Mouse (Mus musculus) neural tube, embryonic 12.5 days (tissue): ENCODE measurements around the gene Lancl1. TPM values are rescaled to one million over a fixed set of nuclear protein-coding genes. Genes with fewer than 3 reads are reported as not detected.

Experiments
- ATAC-seq: fragments of 200-750 bp; cut with Nextera tagmentation; 2 replicates; pipeline ENCODE4 v1.8.0; 2017; ENCODE audit warnings: low read depth, mild to moderate bottlenecking, moderate TSS enrichment, moderate library complexity; ENCODE audit not compliant: low FRiP score
- H3K27ac ChIP-seq: fragments of 300-500 bp; sonication (generic); 2 replicates; pipeline ENCODE4 v1.5.1; 2016
- H3K27me3 ChIP-seq: fragments of 300-500 bp; sonication (generic); replicated peaks from 2 replicates; pipeline ENCODE4 v1.6.1; 2016; ENCODE audit warnings: mild to moderate bottlenecking
- H3K36me3 ChIP-seq: fragments of 300-500 bp; sonication (generic); 2 replicates; pipeline ENCODE4 v1.6.1; 2016; ENCODE audit warnings: mild to moderate bottlenecking
- H3K4me1 ChIP-seq: fragments of 300-500 bp; sonication (generic); 2 replicates; pipeline ENCODE4 v1.6.1; 2016
- H3K4me2 ChIP-seq: fragments of 300-500 bp; sonication (generic); replicated peaks from 2 replicates; pipeline ENCODE4 v1.6.1; 2016; ENCODE audit warnings: mild to moderate bottlenecking
- H3K4me3 ChIP-seq: fragments of 300-500 bp; sonication (generic); 2 replicates; pipeline ENCODE4 v1.5.1; 2016
- H3K9ac ChIP-seq: fragments of 300-500 bp; sonication (generic); 2 replicates; pipeline ENCODE4 v1.6.1; 2016; ENCODE audit warnings: mild to moderate bottlenecking
- H3K9me3 ChIP-seq: fragments of 300-500 bp; sonication (generic); 2 replicates; pipeline ENCODE4 v1.6.1; 2016; ENCODE audit warnings: mild to moderate bottlenecking
- WGBS: fragments of 180-500 bp; shearing (Covaris S2); methylation state at CpG from one replicate; pipeline ENCODE4 v1.1.7; 2016; 5-methylcytosine and 5-hydroxymethylcytosine counted together
- polyA plus RNA-seq: library from polyadenylated mRNA; unstranded; fragments of >200 nt; fragmentation: Nextera tagmentation; extraction: Ambion mirVana; gene quantifications from 2 replicates; pipeline ENCODE4 v1.2.1, GENCODE M21; 2016

Gene Lancl1
- polyA plus RNA-seq, result 126 and 127 TPM in 2 replicates

DNA sequence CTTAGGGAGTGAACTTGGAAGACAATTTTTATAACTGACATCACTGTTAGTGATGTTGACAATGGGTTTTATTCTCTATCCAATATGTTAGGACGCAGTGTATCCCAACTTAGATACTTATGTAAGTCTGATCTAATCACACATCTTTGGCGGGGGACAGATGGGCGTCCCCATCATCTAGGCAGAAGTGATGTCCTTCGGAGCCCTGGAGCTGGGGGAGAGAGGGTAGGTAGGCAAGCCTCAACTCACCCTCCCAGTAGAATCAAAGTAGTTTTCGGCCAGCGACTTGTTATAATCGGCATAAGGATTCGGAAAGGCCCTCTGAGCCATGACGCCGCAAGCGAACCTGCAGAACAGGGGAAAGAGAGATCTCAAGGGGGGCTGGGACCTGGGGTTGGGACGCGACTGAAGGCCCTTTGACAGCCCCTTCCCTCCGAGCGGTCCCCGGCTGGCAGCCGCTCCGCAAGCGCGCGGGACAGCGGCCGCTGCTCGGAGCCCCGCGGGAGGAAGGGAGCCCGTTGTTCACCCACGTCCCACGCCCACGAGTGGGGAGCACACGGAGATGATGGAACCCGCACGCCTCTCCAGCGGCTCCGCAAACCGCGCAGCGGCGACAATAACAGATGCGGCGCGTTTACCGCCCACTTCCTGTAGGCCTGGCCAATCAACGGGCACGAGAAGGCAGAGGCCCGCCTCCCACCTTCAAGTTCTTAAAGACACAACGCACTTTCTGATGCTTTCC, at the start of gene Lancl1:
TSS of gene Lancl1 (minus strand) at position 627 of the 742 bp plus-strand sequence.
- H3K27ac ChIP-seq, result no peak within 1 kb of the TSS
- peak within 1 kb of the TSS; percentile 71 for H3K9ac ChIP-seq
- H3K4me1 ChIP-seq, result peaks cover 9% of the 10 kb centered on the region
- peak within 1 kb of the TSS; percentile 68 for H3K4me3 ChIP-seq
- no peaks in the 10 kb centered on the region for H3K27me3 ChIP-seq
- peak; percentile 97 for ATAC-seq
- WGBS, result under 1% methylated on average over 43 of the region's 47 CpGs
- peaks cover 24% of the 10 kb centered on the region for H3K36me3 ChIP-seq
- no peaks in the 10 kb centered on the region for H3K9me3 ChIP-seq
- peak within 1 kb of the TSS; percentile 72 for H3K4me2 ChIP-seq

GRCm38 (mm10) chr1:67079146-67079545, 40.5 kb upstream of the Lancl1 start:
- WGBS, result 87% methylated on average over 7 of the region's 7 CpGs
- Histone ChIP-seq H3K36me3 (no peaks in the 10 kb centered on the region), H3K27ac (no peak overlapping the region), H3K9me3 (no peaks in the 10 kb centered on the region), H3K27me3 (no peaks in the 10 kb centered on the region), H3K4me2 (no peak overlapping the region), H3K9ac (no peak overlapping the region), H3K4me1 (no peaks in the 10 kb centered on the region), H3K4me3 (no peak overlapping the region)
- no peak for ATAC-seq

- Histone ChIP-seq H3K9ac (no peak overlapping the region), H3K4me2 (no peak overlapping the region), H3K4me1 (no peaks in the 10 kb centered on the region), H3K36me3 (no peaks in the 10 kb centered on the region), H3K27me3 (no peaks in the 10 kb centered on the region), H3K9me3 (no peaks in the 10 kb centered on the region), H3K4me3 (no peak overlapping the region), H3K27ac (no peak overlapping the region)
- no peak for ATAC-seq
- 91% methylated on average over 2 of the region's 2 CpGs for WGBS
These were observed 40.0 kb upstream of the Lancl1 start for GRCm38 (mm10) chr1:67078666-67079065.

- 85% methylated on average over 2 of the region's 2 CpGs for WGBS
These were observed 39.1 kb upstream of the Lancl1 start for GRCm38 (mm10) chr1:67077739-67078138.

GRCm38 (mm10) chr1:67067561-67067960, 28.9 kb upstream of the Lancl1 start:
- H3K4me3 ChIP-seq, result no peak overlapping the region

More at GRCm38 (mm10) chr1:67077739-67078138, 39.1 kb upstream of the Lancl1 start:
- H3K9ac ChIP-seq, result no peak overlapping the region
- no peak overlapping the region for H3K27ac ChIP-seq
- H3K4me2 ChIP-seq, result no peak overlapping the region
- no peaks in the 10 kb centered on the region for H3K27me3 ChIP-seq
- ATAC-seq, result no peak
- H3K4me3 ChIP-seq, result no peak overlapping the region
- no peaks in the 10 kb centered on the region for H3K9me3 ChIP-seq
- H3K4me1 ChIP-seq, result no peaks in the 10 kb centered on the region
- H3K36me3 ChIP-seq, result no peaks in the 10 kb centered on the region

DNA sequence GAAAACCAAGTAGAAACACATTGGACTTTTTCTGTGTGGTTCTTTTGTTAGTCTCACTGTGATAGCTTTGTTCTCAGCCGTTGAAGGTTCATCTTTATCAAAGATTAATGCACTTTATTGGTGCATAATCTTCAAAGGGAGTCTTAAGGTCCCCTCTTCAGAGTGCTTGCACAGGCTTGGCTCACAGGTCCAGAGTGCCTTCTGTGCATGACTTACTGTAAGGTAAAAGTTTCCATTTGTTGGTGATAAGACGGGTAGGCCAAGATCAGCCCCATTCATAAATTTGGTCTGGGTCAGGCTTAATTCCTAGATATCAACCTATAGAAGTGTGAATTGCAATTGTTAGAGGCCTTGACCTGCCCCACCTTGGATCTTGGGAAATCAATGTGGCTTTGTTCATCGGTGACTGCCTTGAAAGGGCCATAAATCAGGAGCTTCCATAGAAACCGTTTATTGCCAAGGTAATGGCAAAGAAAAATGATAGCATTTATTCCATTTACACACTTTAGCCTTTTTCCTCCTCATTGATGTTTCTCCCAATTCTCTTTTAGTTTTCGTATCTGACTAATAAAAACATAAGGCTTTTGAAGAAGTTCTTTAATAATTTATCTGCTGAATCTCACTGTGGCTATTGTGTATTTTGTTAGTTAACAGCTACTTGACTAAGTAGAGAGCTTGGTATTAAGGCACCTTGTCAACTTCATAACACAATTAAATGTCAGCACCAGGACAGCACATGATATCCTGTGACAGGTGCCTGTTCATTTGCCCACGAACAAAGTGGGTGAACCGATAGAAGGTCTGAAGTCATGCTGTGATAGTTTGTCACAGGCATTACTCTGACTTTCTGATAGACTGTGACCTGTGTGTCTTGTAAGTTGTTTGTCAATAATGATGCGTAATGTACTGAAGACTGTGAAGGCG, 26.9 kb upstream of the Lancl1 start:
- no peaks in the 10 kb centered on the region for H3K4me1 ChIP-seq

More at GRCm38 (mm10) chr1:67067561-67067960, 28.9 kb upstream of the Lancl1 start:
- 69% methylated on average over 1 of the region's 1 CpGs for WGBS
- ATAC-seq, result no peak
- Histone ChIP-seq H3K4me1 (no peaks in the 10 kb centered on the region), H3K9me3 (no peaks in the 10 kb centered on the region), H3K4me2 (no peak overlapping the region), H3K27ac (no peak overlapping the region), H3K27me3 (no peaks in the 10 kb centered on the region), H3K36me3 (no peaks in the 10 kb centered on the region), H3K9ac (no peak overlapping the region)

GRCm38 (mm10) chr1:67061456-67062085, 22.9 kb upstream of the Lancl1 start:
- Histone ChIP-seq H3K36me3 (no peaks in the 10 kb centered on the region), H3K27ac (no peak overlapping the region), H3K9me3 (no peaks in the 10 kb centered on the region), H3K27me3 (no peaks in the 10 kb centered on the region), H3K4me2 (no peak overlapping the region), H3K4me1 (no peaks in the 10 kb centered on the region), H3K9ac (no peak overlapping the region), H3K4me3 (no peak overlapping the region)
- WGBS, result 12% methylated on average over 7 of the region's 7 CpGs
- ATAC-seq, result peak; percentile 78

More for the DNA sequence above, 26.9 kb upstream of the Lancl1 start:
- no peak for ATAC-seq
- Histone ChIP-seq H3K9ac (no peak overlapping the region), H3K27ac (no peak overlapping the region), H3K4me2 (no peak overlapping the region), H3K4me3 (no peak overlapping the region), H3K36me3 (no peaks in the 10 kb centered on the region), H3K9me3 (no peaks in the 10 kb centered on the region), H3K27me3 (no peaks in the 10 kb centered on the region)
- WGBS, result 62% methylated on average over 9 of the region's 9 CpGs

- Histone ChIP-seq H3K27ac (no peak overlapping the region), H3K4me1 (no peaks in the 10 kb centered on the region), H3K4me3 (no peak overlapping the region), H3K27me3 (no peaks in the 10 kb centered on the region), H3K9ac (no peak overlapping the region), H3K4me2 (no peak overlapping the region), H3K36me3 (no peaks in the 10 kb centered on the region), H3K9me3 (no peaks in the 10 kb centered on the region)
- WGBS, result 89% methylated on average over 7 of the region's 7 CpGs
- no peak for ATAC-seq
These were observed 17.1 kb upstream of the Lancl1 start for GRCm38 (mm10) chr1:67055816-67056215.

DNA sequence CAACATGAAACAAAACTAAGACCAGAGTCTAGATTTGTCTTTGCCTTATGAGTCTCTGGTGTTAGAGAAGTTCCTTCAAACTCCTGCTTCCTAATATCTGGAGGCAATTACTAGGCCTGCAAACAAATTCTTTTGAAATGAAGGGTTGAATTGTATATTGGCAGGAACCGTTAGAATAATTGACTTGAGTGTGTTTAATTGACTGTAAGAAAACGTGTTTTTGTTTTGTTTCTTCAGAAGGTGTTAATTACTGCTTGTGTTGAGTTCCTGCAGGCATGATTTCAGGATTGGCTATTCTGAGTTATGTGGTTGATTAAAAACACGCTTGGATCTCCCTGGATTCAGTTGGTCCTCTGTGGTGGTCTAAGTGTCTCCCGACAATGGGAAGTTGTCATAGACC, 14.0 kb upstream of the Lancl1 start:
- Histone ChIP-seq H3K4me2 (no peak overlapping the region), H3K9me3 (no peaks in the 10 kb centered on the region), H3K27me3 (no peaks in the 10 kb centered on the region), H3K27ac (no peak overlapping the region), H3K9ac (no peak overlapping the region), H3K36me3 (no peaks in the 10 kb centered on the region), H3K4me1 (no peaks in the 10 kb centered on the region), H3K4me3 (no peak overlapping the region)
- ATAC-seq, result no peak
- WGBS, result 77% methylated on average over 4 of the region's 4 CpGs

GRCm38 (mm10) chr1:67049600-67049999, 10.9 kb upstream of the Lancl1 start:
- H3K36me3 ChIP-seq, result no peaks in the 10 kb centered on the region
- no peaks in the 10 kb centered on the region for H3K4me1 ChIP-seq
- H3K9me3 ChIP-seq, result no peaks in the 10 kb centered on the region
- H3K27me3 ChIP-seq, result no peaks in the 10 kb centered on the region
- H3K9ac ChIP-seq, result no peak overlapping the region
- ATAC-seq, result no peak
- H3K27ac ChIP-seq, result no peak overlapping the region
- no peak overlapping the region for H3K4me3 ChIP-seq
- 76% methylated on average over 1 of the region's 1 CpGs for WGBS
- no peak overlapping the region for H3K4me2 ChIP-seq

DNA sequence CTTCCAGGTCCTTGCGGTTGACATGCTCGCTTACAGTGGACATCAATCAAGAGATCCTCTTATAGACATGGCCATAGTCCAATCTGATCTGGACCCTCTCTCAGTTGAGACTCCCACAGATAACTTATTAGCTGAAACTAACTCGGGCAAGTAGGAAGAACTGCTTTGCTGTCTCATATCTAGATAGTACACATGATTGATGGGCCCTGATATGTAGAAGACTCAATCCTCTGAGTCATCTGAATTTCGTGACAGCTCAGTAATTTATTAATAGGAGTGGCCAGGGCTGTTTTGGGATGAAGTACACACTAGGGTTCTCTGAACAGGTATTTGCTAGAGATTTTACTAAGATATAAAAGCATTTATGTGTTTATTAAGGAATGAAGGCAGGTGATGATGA, 10.0 kb upstream of the Lancl1 start:
- H3K4me1 ChIP-seq, result no peaks in the 10 kb centered on the region
- H3K27me3 ChIP-seq, result no peaks in the 10 kb centered on the region
- ATAC-seq, result no peak
- H3K9me3 ChIP-seq, result no peaks in the 10 kb centered on the region
- H3K36me3 ChIP-seq, result no peaks in the 10 kb centered on the region
- no peak overlapping the region for H3K9ac ChIP-seq
- H3K4me3 ChIP-seq, result no peak overlapping the region
- H3K27ac ChIP-seq, result no peak overlapping the region
- H3K4me2 ChIP-seq, result no peak overlapping the region
- 84% methylated on average over 4 of the region's 4 CpGs for WGBS

- H3K9me3 ChIP-seq, result no peaks in the 10 kb centered on the region
- H3K36me3 ChIP-seq, result no peaks in the 10 kb centered on the region
- H3K4me1 ChIP-seq, result no peaks in the 10 kb centered on the region
- H3K4me2 ChIP-seq, result no peak overlapping the region
- no peaks in the 10 kb centered on the region for H3K27me3 ChIP-seq
- 50% methylated on average over 1 of the region's 1 CpGs for WGBS
- ATAC-seq, result no peak
- no peak overlapping the region for H3K9ac ChIP-seq
- H3K4me3 ChIP-seq, result no peak overlapping the region
- no peak overlapping the region for H3K27ac ChIP-seq
These were observed 6.4 kb upstream of the Lancl1 start for GRCm38 (mm10) chr1:67045100-67045499.
